ENCODE assay signal across 27 mouse cellular contexts in genomic region chr13:102737811-102738210, GRCm38 (mm10).
"Had no signal": no experiment of that assay in that cellular context is flagged by ENCODE, and none has a peak within 500 bp of the region (broad histone marks: within the 10 kb centered on the region; RNA-seq: fewer than 3 reads in every experiment).

No protein-coding gene starts in this region.

- H3K4me1 ChIP-seq: heart, embryonic 13.5 days; heart, embryonic 15.5 days; hindbrain, embryonic 13.5 days; hindbrain, embryonic 15.5 days; intestine, embryonic 15.5 days; kidney, embryonic 15.5 days; limb, embryonic 10.5 days; limb, embryonic 12.5 days had no signal

- H3K9ac ChIP-seq: heart, embryonic 13.5 days; heart, embryonic 15.5 days; hindbrain, embryonic 13.5 days; hindbrain, embryonic 15.5 days; intestine, embryonic 15.5 days; kidney, embryonic 15.5 days; limb, embryonic 12.5 days; liver, embryonic 13.5 days; liver, embryonic 15.5 days; liver, postnatal 0 days had no signal

- H3K27me3 ChIP-seq: heart, embryonic 13.5 days; heart, embryonic 15.5 days; hindbrain, embryonic 13.5 days; hindbrain, embryonic 15.5 days; intestine, embryonic 15.5 days; kidney, embryonic 15.5 days; limb, embryonic 12.5 days; liver, embryonic 13.5 days; liver, embryonic 15.5 days had no signal

- ATAC-seq: hindbrain, postnatal 0 days; intestine, embryonic 15.5 days; liver, postnatal 0 days had no signal

- H3K4me2 ChIP-seq: heart, embryonic 11.5 days; heart, embryonic 13.5 days; heart, embryonic 15.5 days; hindbrain, embryonic 13.5 days; hindbrain, embryonic 15.5 days; intestine, embryonic 15.5 days; kidney, embryonic 15.5 days; limb, embryonic 12.5 days; liver, embryonic 11.5 days; liver, embryonic 13.5 days; liver, embryonic 15.5 days had no signal

- H3K4me3 ChIP-seq: heart, embryonic 13.5 days; heart, embryonic 15.5 days; hindbrain, embryonic 13.5 days; hindbrain, embryonic 15.5 days; intestine, embryonic 15.5 days; kidney, embryonic 15.5 days; left cerebral cortex, adult 2 months; limb, embryonic 10.5 days; limb, embryonic 12.5 days; liver, embryonic 13.5 days; liver, embryonic 15.5 days had no signal

- H3K9me3 ChIP-seq: heart, embryonic 13.5 days; heart, embryonic 15.5 days; hindbrain, embryonic 13.5 days; hindbrain, embryonic 15.5 days; intestine, embryonic 15.5 days; kidney, embryonic 15.5 days; limb, embryonic 10.5 days; limb, embryonic 12.5 days; liver, embryonic 13.5 days; liver, embryonic 15.5 days had no signal

- H3K27ac ChIP-seq: heart, embryonic 13.5 days; heart, embryonic 15.5 days; hindbrain, embryonic 13.5 days; hindbrain, embryonic 15.5 days; hindbrain, postnatal 0 days; intestine, embryonic 15.5 days; kidney, embryonic 15.5 days; kidney, postnatal 0 days; left cerebral cortex, adult 2 months; limb, embryonic 10.5 days; limb, embryonic 12.5 days; liver, embryonic 13.5 days; liver, embryonic 15.5 days had no signal

- DNase-seq: gastrocnemius, postnatal 14 days; gastrocnemius, postnatal 36 days; heart, adult 18-20 months; heart, postnatal 14 days; heart, postnatal 36 days; kidney, adult 11 months; kidney, adult 2 months; kidney, adult 9 months; kidney, postnatal 14 days; kidney, postnatal 36 days; liver; liver, embryonic 13.5 days; liver, postnatal 0 days had no signal
